In genomic region chr5:143638516-143639270, GRCm38 (mm10) we compare ENCODE assay signal across 11 mouse cellular contexts. TPM values are rescaled to one million over a fixed set of nuclear protein-coding genes. Genes with fewer than 3 reads are reported as not detected.
DNase-seq lines count a peak whose midpoint lies in the region; ATAC-seq and TF ChIP-seq lines count a peak whose summit lies in the region.
"Had no signal": no experiment of that assay in that cellular context is flagged by ENCODE, and none has a peak within 500 bp of the region (broad histone marks: within the 10 kb centered on the region; RNA-seq: fewer than 3 reads in every experiment).

No protein-coding gene starts in this region.

- peaks cover 41% of the 10 kb centered on the region for H3K4me1 ChIP-seq in heart, adult 2 months (ENCODE audit: control insufficient read depth, insufficient read depth, low read length)
- H3K4me1 ChIP-seq in lung, embryonic 14.5 days (ENCODE audit: insufficient read depth) = peaks cover 13% of the 10 kb centered on the region

- no peak for ATAC-seq in lung, embryonic 14.5 days (ENCODE audit: insufficient read depth)
- ATAC-seq in erythroid progenitor cell, adult 5-6 weeks (replicated peaks; ENCODE audit: low FRiP score, poor library complexity, severe bottlenecking) = peak; percentile 43
- ATAC-seq in megakaryocyte-erythroid progenitor cell, adult 5-6 weeks (replicated peaks; ENCODE audit: low FRiP score, low TSS enrichment, poor library complexity, severe bottlenecking) = peak; percentile 41; the same call in 1 of the 2 replicates

- peaks cover 24% of the 10 kb centered on the region; the same call in 1 of the 2 replicates for H3K36me3 ChIP-seq in heart, adult 2 months (ENCODE audit: control insufficient read depth, insufficient read depth, low read length)
- H3K36me3 ChIP-seq in lung, embryonic 14.5 days (ENCODE audit: insufficient read depth) = no peaks in the 10 kb centered on the region
- H3K36me3 ChIP-seq: midbrain, embryonic 10.5 days had no signal

- no peak for TF ChIP-seq CTCF in heart, adult 2 months (IDR thresholded peaks at IDR 0.05)
- no peak for TF ChIP-seq CTCF in lung, embryonic 14.5 days (IDR thresholded peaks at IDR 0.05; ENCODE audit: low read depth)

- peaks cover 4% of the 10 kb centered on the region; the same call in 1 of the 2 replicates for H3K79me2 ChIP-seq in heart, adult 2 months (replicated peaks; ENCODE audit: control insufficient read depth, insufficient read depth, low read length)

- H3K9ac ChIP-seq in heart, adult 2 months (ENCODE audit: low read depth, low read length) = no peak overlapping the region
- H3K9ac ChIP-seq in lung, embryonic 14.5 days = no peak overlapping the region

- DNase-seq in heart, adult 2 months = no peak
- DNase-seq in heart, adult 18-20 months = no peak
- peak; percentile 67 for DNase-seq in lung, embryonic 14.5 days
- DNase-seq in lung, adult 18-20 months = no peak
- DNase-seq in layer of hippocampus, adult 9-11 months = no peak
- DNase-seq in left cerebral cortex, postnatal 25 days (ENCODE audit: low spot score in 2 of 2) = no peak
- DNase-seq: embryo, embryonic 11 days; gastrocnemius, postnatal 14 days had no signal

- 31% methylated on average over 7 of the region's 7 CpGs for WGBS in heart, adult 2 months
- WGBS in lung, embryonic 14.5 days = 40% methylated on average over 7 of the region's 7 CpGs

- no peaks in the 10 kb centered on the region for H3K27me3 ChIP-seq in heart, adult 2 months (ENCODE audit: control insufficient read depth, insufficient read depth, low read length)
- no peaks in the 10 kb centered on the region for H3K27me3 ChIP-seq in lung, embryonic 14.5 days (ENCODE audit: insufficient read depth, low read length)

- no peak for TF ChIP-seq EP300 in heart, adult 2 months (IDR thresholded peaks at IDR 0.05; ENCODE audit: insufficient read depth, low read depth, low read length)

- H3K4me3 ChIP-seq in heart, adult 2 months = no peak overlapping the region; the same call in 1 of the 2 replicates
- H3K4me3 ChIP-seq in lung, embryonic 14.5 days (ENCODE audit: low read depth, low read length) = no peak overlapping the region
- H3K4me3 ChIP-seq: midbrain, embryonic 10.5 days had no signal

- no peak for TF ChIP-seq POLR2A in heart, adult 2 months (IDR thresholded peaks at IDR 0.05; ENCODE audit: insufficient read depth, low read depth, low read length)

- intact Hi-C loops in heart, adult 2 months (cut with DNase I) = loop anchor here (2.0 kb wide), 1 partner anchor 14 kb away; no protein-coding TSS in a partner anchor
- intact Hi-C loops in left cerebral cortex, postnatal 25 days (cut with DNase I) = loop anchor here (2.0 kb wide), 1 partner anchor 52 kb away; no protein-coding TSS in a partner anchor

- no peak overlapping the region for H3K4me2 ChIP-seq in lung, embryonic 14.5 days

- H3K27ac ChIP-seq in heart, adult 2 months = peak overlapping the region; percentile 74
- no peak overlapping the region for H3K27ac ChIP-seq in lung, embryonic 14.5 days (ENCODE audit: low read depth)
- H3K27ac ChIP-seq: midbrain, embryonic 10.5 days had no signal

- H3K9me3 ChIP-seq in lung, embryonic 14.5 days (ENCODE audit: low read depth, low read length) = no peaks in the 10 kb centered on the region
- H3K9me3 ChIP-seq: midbrain, embryonic 10.5 days had no signal

RNA-seq across cellular contexts. Expression of gene Cyth3, which starts 16.4 kb away (rescaled TPM):
- 10 to 100 TPM; 26.1 to 44.6 TPM for total RNA-seq in heart, adult 2 months (2021)
- polyA plus RNA-seq in heart, adult 2 months (2012; rRNA removed) = 25.1 and 39.2 TPM in 2 replicates
- total RNA-seq in heart, adult 18-20 months (2021) = 10 to 100 TPM; 33.5 to 39.6 TPM
- polyA plus RNA-seq in lung, embryonic 14.5 days (2014; fragmentation: Nextera tagmentation; extraction: Ambion mirVana) = 48.3 and 52.0 TPM in 2 replicates
- total RNA-seq in erythroid progenitor cell, adult 5-6 weeks (2015; ENCODE audit: low replicate concordance) = 42.2 and 63.7 TPM in 2 replicates
- 53.3 and 72.6 TPM in 2 replicates for total RNA-seq in erythroid progenitor cell, adult 5-6 weeks (2017; ENCODE audit: low replicate concordance)
- total RNA-seq in megakaryocyte-erythroid progenitor cell, adult 5-6 weeks (2014; fragmentation: Nextera tagmentation) = 117 and 124 TPM in 2 replicates
- 81.7 and 94.7 TPM in 2 replicates for total RNA-seq in megakaryocyte-erythroid progenitor cell, adult 5-6 weeks (2017)
- 10 to 100 TPM; 37.5 to 38.2 TPM for total RNA-seq in left cerebral cortex, postnatal 25 days (2021)
